Mouse (Mus musculus): Measurements from ENCODE around the gene Lamb1.

The Lamb1 gene

GRCm38 (mm10) chr12:31314310-31314709 is 49.3 kb downstream of the Lamb1 start:
- DNase-seq (ENCODE audit: low spot score in 2 of 2): no peak

DNA sequence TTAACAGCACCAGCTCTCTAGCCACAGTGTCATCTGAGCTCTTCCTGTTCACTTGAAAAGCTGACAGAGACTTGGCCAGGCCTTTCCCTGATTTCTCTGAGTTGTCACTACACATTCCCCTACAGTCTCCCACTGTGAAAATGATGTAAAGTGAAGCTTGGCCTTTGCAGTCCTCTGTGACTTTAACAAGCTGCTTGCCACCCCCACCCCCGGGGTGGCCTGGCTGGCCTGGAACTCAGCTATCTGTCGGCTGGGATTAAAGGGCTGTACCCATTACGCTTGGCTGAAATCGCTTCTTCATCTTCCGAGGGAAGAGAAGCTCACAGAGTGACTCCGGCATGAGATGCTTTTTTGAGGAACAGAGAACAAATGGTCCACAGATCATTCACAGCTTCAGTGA is 50.9 kb downstream of the Lamb1 start:
- no peak for DNase-seq (ENCODE audit: low spot score in 2 of 2)

DNA sequence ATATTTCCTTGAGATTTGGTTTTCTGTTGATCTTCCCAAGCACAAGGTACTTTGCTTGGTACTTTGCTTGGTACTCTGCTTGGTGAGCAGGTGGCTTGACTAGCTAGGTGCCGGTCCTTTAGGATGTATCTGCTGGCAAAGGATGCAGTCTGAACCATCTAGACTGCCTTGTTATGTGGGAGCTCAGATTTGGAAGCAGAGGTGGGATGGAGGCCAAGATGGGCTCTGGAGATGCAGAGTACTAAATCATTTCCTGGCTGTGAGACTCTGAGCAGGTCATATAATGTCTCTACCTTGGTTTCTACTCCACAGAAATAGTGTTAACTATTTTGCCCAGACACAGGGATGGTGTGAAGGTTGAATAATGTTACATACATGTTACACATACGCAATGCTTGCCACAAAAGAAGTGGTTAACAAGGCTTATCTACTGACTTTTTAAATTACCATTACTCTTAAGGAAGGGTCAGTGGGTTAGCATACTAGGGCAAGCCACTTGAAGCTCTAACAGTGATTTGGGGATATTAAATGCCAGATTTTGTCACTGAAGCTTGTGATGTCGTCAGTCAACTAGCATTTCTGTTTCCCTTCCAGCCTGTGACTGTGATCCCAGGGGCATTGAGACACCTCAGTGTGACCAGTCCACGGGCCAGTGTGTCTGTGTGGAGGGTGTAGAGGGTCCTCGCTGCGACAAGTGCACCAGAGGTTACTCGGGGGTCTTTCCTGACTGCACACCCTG is 52.8 kb downstream of the Lamb1 start:
- DNase-seq (ENCODE audit: low spot score in 2 of 2): no peak

GRCm38 (mm10) chr12:31318409-31318963 is 53.5 kb downstream of the Lamb1 start:
- no peak for DNase-seq (ENCODE audit: low spot score in 2 of 2)

DNA sequence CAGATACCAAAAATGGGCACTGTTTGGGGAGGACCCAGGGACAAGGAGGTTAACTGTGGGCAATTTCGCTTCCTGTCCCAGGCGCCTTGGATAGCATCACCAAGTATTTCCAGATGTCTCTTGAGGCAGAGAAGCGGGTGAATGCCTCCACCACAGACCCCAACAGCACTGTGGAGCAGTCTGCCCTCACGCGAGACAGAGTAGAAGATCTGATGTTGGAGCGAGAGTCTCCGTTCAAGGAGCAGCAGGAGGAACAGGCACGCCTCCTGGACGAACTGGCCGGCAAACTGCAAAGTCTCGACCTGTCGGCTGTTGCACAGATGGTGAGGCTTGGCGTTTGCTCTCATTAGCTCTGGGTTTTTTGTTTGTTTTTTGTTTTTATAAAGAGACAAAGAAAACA is 55.8 kb downstream of the Lamb1 start:
- no peak for DNase-seq (ENCODE audit: low spot score in 2 of 2)

- DNase-seq (ENCODE audit: low spot score in 2 of 2): no peak
These were observed 56.5 kb downstream of the Lamb1 start for GRCm38 (mm10) chr12:31321532-31321931.

- no peak for DNase-seq (ENCODE audit: low spot score in 2 of 2)
These were observed 58.2 kb downstream of the Lamb1 start for GRCm38 (mm10) chr12:31323136-31323695.

- no peak for DNase-seq (ENCODE audit: low spot score in 2 of 2)
These were observed 62.1 kb downstream of the Lamb1 start for GRCm38 (mm10) chr12:31327139-31327538.

DNA sequence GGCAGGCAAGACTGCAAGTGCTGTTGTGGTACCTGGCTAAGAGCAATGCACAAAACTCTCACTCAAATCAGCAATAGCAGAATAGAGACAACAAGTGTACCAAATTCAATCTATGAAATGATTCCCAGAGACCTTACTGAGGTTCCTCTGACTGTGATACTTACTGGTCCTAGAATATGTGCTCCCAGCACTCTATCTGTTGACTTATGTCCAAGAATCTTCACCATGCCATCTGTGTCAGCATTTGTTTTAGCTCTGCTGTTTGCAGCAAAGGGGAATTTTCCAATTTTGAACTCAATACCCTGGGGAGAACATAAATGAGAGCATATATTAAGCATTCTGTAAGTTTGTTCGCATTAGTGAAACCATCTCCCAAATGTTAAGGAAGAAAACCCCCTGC is 68.2 kb downstream of the Lamb1 start:
- DNase-seq (ENCODE audit: low spot score in 2 of 2): no peak

DNA sequence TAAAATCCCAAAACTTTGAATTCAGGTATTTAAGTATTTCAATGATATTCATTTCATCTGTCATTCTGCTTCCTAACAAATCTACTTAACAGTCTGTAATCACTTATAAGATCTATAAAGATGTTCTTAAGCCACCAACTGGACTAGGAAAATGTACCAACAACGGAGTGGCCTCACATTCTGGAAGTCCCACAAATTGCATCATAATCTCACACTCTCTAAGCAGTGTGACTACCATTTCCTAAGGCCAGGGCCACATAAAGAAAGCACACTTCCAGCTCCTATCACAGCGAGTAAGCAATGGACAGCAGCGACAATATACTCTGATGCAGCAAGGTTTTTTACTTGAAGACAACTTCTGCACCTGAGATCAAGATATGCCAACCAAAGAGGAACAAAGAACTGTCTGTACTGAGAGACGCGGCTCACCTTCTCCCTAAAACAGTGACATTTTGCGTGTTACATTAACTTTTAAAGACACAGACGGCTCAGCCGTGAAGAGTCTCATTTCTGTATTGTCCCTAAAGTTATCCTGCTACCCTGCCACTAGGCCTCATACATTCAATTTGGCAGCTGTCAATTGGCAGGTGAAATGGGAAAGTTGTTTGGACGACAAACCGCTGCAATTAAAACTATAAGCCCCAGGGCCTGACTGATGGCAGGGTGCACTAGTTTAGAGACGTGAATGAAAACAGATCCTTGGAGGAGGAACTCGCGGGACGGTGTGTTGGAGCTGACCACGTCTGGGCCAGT is 85.3 kb downstream of the Lamb1 start:
- no peak for DNase-seq (ENCODE audit: low spot score in 2 of 2)

DNA sequence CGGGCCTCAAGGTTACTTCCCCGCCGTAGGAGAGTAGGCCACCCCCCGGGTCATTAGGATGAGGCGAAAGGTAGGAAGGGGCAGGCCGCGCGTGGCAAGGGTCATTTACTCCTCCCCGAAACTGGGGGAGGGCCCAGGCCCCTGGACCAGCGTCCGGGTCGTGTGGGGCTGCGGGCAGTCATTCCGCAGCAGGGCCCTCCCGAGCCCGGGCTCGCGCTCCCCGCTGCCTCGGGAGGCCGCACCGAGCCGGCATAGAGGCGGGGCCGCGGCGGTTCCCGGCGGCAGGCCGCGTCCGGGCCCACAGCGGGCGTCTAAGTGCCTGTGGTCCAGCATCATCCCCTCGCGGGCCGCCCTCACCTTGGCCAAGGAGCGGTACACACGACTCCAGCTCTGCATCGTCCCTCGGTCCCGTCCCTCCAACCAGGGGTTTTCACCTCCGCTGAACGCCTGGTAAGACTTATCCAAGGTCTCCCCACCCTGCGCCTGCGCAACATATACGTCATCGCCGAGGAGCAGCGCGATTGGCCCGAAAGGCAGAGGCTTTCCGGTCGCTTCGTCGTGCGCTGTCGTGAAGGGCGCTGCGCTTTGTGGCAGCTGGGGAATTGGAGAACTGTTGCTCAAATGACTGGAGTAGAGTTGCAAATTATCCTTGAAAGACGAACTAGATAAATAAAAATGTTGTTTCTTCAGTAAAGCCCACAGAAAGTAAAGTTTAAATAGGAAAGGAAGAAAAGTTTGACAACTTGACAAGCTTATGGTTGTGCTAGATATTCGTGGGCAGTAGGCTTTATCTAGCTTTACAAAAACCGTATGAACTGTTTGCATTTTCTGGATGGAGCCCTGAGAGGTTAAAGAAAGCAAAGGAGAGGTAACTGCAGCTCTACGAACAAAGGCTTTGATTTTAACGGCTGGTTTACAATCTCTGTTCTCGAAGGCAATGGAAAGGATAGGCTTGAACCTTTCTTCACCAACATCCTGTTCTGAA is 86.2 kb downstream of the Lamb1 start, which contains the start of gene Dld:
Gene Dld, minus strand, starts transcription at position 510 of the 985 bp plus-strand sequence.
- DNase-seq (ENCODE audit: low spot score in 2 of 2): peak; percentile 95

DNA sequence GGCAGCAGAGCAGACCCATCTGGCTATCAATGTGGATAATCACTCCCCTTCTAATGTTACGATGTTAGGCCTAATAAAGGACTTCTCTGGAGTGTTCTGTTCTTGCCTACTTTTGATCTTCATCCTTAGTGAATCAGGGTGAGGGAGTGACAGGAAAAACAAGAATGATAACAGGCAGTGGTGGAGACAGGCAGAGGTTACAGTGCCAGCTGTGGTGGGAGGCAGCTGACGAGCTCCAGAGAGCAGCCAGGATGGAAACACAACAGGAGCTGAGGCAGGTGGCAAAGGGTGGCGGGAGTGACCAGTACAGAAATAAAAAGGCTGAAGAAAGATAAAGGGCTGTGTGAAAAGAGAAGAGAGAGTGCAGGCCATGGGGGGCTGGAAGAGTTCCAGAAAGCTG is 101.4 kb downstream of the Lamb1 start:
- DNase-seq (ENCODE audit: low spot score in 2 of 2): no peak

GRCm38 (mm10) chr12:31367721-31368120 is 102.7 kb downstream of the Lamb1 start:
- no peak for DNase-seq (ENCODE audit: low spot score in 2 of 2)

- no peak for DNase-seq (ENCODE audit: low spot score in 2 of 2)
These were observed 104.1 kb downstream of the Lamb1 start for GRCm38 (mm10) chr12:31369118-31369517.

- no peak for DNase-seq (ENCODE audit: low spot score in 2 of 2)
These were observed 104.6 kb downstream of the Lamb1 start for GRCm38 (mm10) chr12:31369656-31370055.

DNA sequence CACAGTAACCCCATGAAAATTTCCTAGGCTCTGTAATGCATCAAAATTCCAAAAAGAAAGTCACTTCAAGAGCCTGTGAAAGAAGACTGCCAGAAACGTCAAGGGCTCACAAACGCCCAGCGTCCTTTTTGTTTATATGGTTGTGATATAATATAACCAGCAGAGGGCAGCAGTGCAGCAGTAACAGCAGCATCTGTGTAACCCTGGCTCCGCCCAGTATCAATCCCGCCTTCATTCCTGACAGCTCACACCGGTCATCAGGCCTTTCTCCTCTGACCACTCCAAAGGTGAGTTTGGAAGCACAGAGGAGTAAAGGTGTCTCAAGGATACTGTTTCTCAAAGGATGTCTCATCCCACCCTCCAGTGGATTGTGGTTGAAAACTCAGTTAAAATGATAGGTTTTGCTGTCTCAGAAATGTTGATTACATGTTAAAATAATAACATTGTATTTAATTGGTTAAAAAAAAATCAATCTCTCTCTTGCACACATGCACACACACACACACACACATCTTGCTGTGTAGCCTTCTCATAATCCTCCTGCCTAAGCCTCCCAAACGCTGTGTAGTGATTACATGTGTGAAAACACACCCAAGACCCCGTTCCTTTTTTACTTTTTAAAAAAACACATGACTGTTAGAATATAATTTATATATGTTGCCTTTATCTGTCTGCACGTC is 109.7 kb downstream of the Lamb1 start:
- peak; percentile 37 to 49 for DNase-seq (ENCODE audit: low spot score in 2 of 2)

DNA sequence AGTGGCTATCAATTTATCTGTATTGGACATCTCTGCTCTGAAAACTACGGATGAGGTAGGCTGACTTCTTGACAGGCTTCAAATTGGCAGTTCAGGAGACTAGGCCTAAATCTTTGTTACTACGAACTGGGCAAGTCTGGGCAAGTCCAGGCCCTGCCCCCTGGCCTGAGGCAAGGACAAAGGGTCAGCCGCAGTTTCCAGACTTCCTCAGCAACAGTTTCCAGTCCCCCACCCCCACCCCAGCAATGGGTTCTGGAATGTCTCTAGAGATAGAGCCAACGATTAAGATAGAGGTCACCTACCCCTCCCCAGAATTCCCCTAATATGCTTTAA is 110.2 kb downstream of the Lamb1 start:
- DNase-seq (ENCODE audit: low spot score in 2 of 2): no peak

GRCm38 (mm10) chr12:31376326-31376950 is 111.4 kb downstream of the Lamb1 start:
- no peak for DNase-seq (ENCODE audit: low spot score in 2 of 2)

DNA sequence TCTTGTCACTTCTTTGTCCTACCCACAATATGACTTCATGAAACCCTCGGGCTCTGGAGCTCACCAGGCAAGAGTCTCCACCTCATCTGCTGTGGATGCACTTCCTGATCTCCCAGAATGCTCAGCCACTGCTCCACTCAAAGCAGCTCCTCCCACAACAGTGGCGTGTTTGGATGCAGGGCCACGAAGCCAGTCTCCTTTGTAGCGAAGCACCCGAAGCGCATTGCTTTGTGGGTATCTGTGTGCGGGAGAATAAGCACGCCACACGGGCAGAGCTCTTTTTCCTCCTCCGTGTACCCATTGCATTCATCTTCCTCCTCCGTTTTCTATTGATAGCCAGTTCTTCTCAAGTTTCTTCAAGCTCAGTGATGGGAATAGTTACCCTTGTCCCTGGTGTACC is 112.2 kb downstream of the Lamb1 start:
- DNase-seq (ENCODE audit: low spot score in 2 of 2): no peak

Data from urinary bladder, adult 18-20 months (tissue).